Mouse (Mus musculus) liver, embryonic 14.5 days (tissue): ENCODE measurements around the gene Dtd1. TPM values are rescaled to one million over a fixed set of nuclear protein-coding genes. Genes with fewer than 3 reads are reported as not detected.

Experiments
- ATAC-seq: fragments of 200-750 bp; cut with Nextera tagmentation; 2 replicates; pipeline ENCODE4 v1.8.0; 2017; ENCODE audit warnings: moderate number of reproducible peaks, mild to moderate bottlenecking, moderate library complexity; ENCODE audit not compliant: insufficient read depth
- DNase-seq, 3 experiments: peaks; one replicate each; pipeline ENCODE4 v3.0.0-alpha.2; 2012 to 2013; ENCODE audit warnings: low read depth in 3 of 3, low spot score in 3 of 3
- H3K27ac ChIP-seq: fragments of 300-500 bp; sonication (generic); 2 replicates; pipeline ENCODE4 v1.5.1; 2014; ENCODE audit warnings: moderate library complexity, mild to moderate bottlenecking, control low read depth, inconsistent platforms
- H3K27me3 ChIP-seq: fragments of 300-500 bp; sonication (generic); 2 replicates; pipeline ENCODE4 v1.6.1; 2014; ENCODE audit warnings: mild to moderate bottlenecking, low read length, moderate library complexity; ENCODE audit not compliant: control insufficient read depth, insufficient read depth
- H3K36me3 ChIP-seq: fragments of 300-500 bp; sonication (generic); replicated peaks from 2 replicates; pipeline ENCODE4 v1.6.1; 2014; ENCODE audit warnings: low read depth; ENCODE audit not compliant: control insufficient read depth, insufficient read depth
- H3K4me1 ChIP-seq, 2 experiments: fragments of 200-500 bp in 1 of 2; fragments of 300-500 bp in 1 of 2; sonication (generic) in 1 of 2; replicated peaks; 2 replicates each; pipeline ENCODE4 v1.6.1; 2012 to 2014; ENCODE audit warnings: antibody characterized with exemption in 1 of 2, inconsistent platforms in 1 of 2, low read length in 1 of 2; ENCODE audit not compliant: control insufficient read depth in 2 of 2, insufficient read depth in 2 of 2
- H3K4me2 ChIP-seq: fragments of 300-500 bp; sonication (generic); 2 replicates; pipeline ENCODE4 v1.6.1; 2014; ENCODE audit warnings: low read depth, mild to moderate bottlenecking, control low read depth, moderate library complexity
- H3K4me3 ChIP-seq, 2 experiments: fragments of 200-500 bp in 1 of 2; fragments of 300-500 bp in 1 of 2; sonication (generic) in 1 of 2; 2 replicates each; pipeline ENCODE4 v1.5.1; 2012 to 2014; ENCODE audit warnings: low read depth in 2 of 2, low read length in 2 of 2, mild to moderate bottlenecking in 2 of 2, control low read depth in 1 of 2, inconsistent platforms in 1 of 2, moderate library complexity in 1 of 2; ENCODE audit not compliant: insufficient read depth in 1 of 2
- H3K9ac ChIP-seq: fragments of 300-500 bp; sonication (generic); replicated peaks from 2 replicates; pipeline ENCODE4 v1.6.1; 2014; ENCODE audit warnings: mild to moderate bottlenecking, control low read depth, moderate library complexity
- H3K9me3 ChIP-seq: fragments of 300-500 bp; sonication (generic); 2 replicates; pipeline ENCODE4 v1.6.1; 2016; ENCODE audit warnings: low read length, mixed read lengths; ENCODE audit not compliant: control insufficient read depth
- CTCF ChIP-seq: IDR thresholded peaks from 2 replicates; pipeline ENCODE4 v1.5.1; 2016; ENCODE audit warnings: antibody characterized with exemption, low read depth, control low read depth
- EP300 ChIP-seq: IDR thresholded peaks from 2 replicates; pipeline ENCODE4 v1.6.1; 2016; ENCODE audit warnings: antibody characterized with exemption, low read depth
- WGBS: fragments of 180-500 bp; shearing (Covaris S2); extraction: QIAGEN DNeasy Blood & Tissue Kit; methylation state at CpG from one replicate; pipeline ENCODE4 v1.1.7; 2014; ENCODE audit not compliant: insufficient replicate concordance; 5-methylcytosine and 5-hydroxymethylcytosine counted together
- polyA plus RNA-seq, 2 experiments: library from polyadenylated mRNA; depleted of rRNA in 1 of 2; stranded (reverse) in 1 of 2; unstranded in 1 of 2; fragments of >200 nt; fragmentation: Nextera tagmentation in 1 of 2; extraction: Ambion mirVana in 1 of 2; gene quantifications; 2 replicates each; pipeline versions ENCODE4 v1.2.1 to v1.2.3; 2012 to 2014

Dtd1 gene
- polyA plus RNA-seq, 2 experiments: 10.6 to 21.0 TPM

DNA sequence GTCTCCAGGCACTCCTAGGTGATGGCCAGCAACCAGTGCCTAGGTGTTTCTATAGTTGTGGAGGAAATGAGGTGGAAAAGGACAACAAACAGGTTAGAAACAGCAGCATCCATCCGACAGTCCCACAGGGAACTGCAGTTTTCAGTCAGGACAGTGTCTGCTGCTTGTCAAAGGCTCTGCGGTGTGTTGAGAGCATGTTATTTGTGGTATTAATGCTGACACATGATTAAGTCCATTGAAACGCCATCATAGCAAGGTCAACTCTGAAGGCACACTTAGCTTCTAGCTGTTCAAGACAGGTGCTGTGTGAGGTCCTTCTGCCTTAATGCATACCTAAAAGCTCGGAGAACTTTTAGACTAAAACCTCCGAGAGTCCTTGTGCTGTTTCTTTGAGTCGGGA lies 161.0 kb downstream of the Dtd1 start:
- DNase-seq: no peak
- H3K4me1 ChIP-seq: no peaks in the 10 kb centered on the region
- no peaks in the 10 kb centered on the region for H3K27me3 ChIP-seq
- WGBS: 70% methylated on average over 6 of the region's 6 CpGs
- H3K27ac ChIP-seq: no peak overlapping the region
- H3K9ac ChIP-seq: no peak overlapping the region
- H3K4me2 ChIP-seq: no peak overlapping the region
- no peak overlapping the region for H3K4me3 ChIP-seq
- H3K9me3 ChIP-seq: no peaks in the 10 kb centered on the region
- TF ChIP-seq EP300 (no peak), CTCF (no peak)
- no peak for ATAC-seq
- no peaks in the 10 kb centered on the region for H3K36me3 ChIP-seq

DNA sequence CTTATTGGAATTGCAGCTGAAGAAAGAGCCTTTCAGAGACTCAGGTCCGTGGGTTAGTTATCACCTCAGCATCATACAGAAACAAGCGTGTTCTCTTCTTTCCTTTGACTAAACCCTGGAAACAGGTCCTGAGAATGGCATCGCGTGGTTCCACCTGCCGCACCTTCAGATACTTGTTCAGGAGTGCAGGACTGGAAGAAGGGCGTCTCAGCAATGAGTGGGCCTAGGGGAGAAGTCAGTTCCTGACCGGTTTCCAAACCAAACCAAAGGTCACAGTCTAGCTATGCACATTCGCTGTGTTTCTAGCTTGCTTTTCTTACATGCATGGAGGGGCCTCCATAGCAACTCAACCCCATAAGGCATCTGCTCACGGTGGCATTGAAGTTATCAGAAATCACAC lies 164.0 kb downstream of the Dtd1 start:
- Histone ChIP-seq H3K4me2 (no peak overlapping the region), H3K9me3 (no peaks in the 10 kb centered on the region), H3K4me1 (no peaks in the 10 kb centered on the region), H3K9ac (no peak overlapping the region), H3K4me3 (no peak overlapping the region), H3K27me3 (no peaks in the 10 kb centered on the region), H3K27ac (no peak overlapping the region), H3K36me3 (no peaks in the 10 kb centered on the region)
- TF ChIP-seq EP300 (no peak), CTCF (no peak)
- 75% methylated on average over 9 of the region's 9 CpGs for WGBS
- no peak for ATAC-seq
- DNase-seq: no peak

DNA sequence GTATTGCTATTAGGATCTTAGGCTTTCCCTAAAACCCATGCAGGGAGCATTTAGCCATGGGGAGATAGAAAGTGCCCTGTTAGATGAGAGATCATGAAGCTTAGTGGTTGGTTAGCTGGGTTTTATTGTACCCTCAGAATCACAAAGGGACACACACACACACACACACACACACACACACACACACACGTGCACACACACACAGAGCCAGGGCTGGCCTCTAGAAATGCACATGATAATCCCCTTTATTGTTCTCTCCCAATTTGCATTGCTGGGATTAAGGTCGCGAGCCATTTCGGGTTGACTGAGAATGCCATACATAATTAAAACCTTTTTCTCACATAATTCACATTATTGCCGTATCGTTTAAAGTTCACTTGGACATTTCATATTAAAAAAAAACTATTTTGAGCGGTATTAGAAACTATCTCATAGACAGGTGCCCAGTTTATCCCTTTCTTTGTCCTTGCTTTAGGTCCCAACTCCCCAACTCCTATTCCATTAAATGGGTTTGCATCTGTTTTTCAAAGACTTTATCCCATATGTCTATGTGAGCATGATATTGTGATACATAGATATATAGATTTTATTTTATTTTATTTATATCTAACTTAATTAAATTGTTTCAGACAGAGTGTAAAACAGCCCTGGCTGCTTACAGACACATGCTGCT lies 164.6 kb downstream of the Dtd1 start:
- H3K4me3 ChIP-seq: no peak overlapping the region
- 66% methylated on average over 7 of the region's 7 CpGs for WGBS
- no peak for ATAC-seq
- H3K9ac ChIP-seq: no peak overlapping the region
- no peaks in the 10 kb centered on the region for H3K9me3 ChIP-seq
- no peak for TF ChIP-seq EP300
- no peak for TF ChIP-seq CTCF
- no peaks in the 10 kb centered on the region for H3K27me3 ChIP-seq
- DNase-seq: no peak
- H3K36me3 ChIP-seq: no peaks in the 10 kb centered on the region
- no peak overlapping the region for H3K27ac ChIP-seq
- no peaks in the 10 kb centered on the region for H3K4me1 ChIP-seq
- no peak overlapping the region for H3K4me2 ChIP-seq

DNA sequence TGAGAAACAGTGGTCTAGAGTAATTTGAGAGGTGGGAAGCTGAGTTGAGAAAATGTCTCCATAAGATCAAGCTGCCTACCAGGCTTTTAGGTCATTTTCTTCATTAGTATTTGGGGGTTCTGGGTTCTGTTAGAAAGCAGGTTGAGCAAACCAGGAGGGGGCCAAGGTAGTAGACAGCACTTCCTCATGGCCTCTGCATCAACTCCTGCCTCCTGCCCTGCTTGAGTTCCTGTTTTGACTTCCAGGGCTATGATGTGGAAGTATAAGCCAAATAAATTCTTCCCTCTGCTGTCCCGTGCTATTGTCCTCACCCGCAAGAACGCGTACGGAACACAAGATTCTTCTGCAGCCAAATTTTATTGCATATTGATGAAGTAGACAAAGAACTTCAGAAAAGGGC lies 165.5 kb downstream of the Dtd1 start:
- 88% methylated on average over 5 of the region's 5 CpGs for WGBS
- ATAC-seq (no peak), DNase-seq (no peak)
- no peak overlapping the region for H3K4me3 ChIP-seq
- H3K36me3 ChIP-seq: no peaks in the 10 kb centered on the region
- no peak overlapping the region for H3K4me2 ChIP-seq
- TF ChIP-seq CTCF (no peak), EP300 (no peak)
- H3K27me3 ChIP-seq: no peaks in the 10 kb centered on the region
- no peak overlapping the region for H3K27ac ChIP-seq
- H3K9ac ChIP-seq: no peak overlapping the region
- H3K9me3 ChIP-seq: no peaks in the 10 kb centered on the region
- H3K4me1 ChIP-seq: no peaks in the 10 kb centered on the region

DNA sequence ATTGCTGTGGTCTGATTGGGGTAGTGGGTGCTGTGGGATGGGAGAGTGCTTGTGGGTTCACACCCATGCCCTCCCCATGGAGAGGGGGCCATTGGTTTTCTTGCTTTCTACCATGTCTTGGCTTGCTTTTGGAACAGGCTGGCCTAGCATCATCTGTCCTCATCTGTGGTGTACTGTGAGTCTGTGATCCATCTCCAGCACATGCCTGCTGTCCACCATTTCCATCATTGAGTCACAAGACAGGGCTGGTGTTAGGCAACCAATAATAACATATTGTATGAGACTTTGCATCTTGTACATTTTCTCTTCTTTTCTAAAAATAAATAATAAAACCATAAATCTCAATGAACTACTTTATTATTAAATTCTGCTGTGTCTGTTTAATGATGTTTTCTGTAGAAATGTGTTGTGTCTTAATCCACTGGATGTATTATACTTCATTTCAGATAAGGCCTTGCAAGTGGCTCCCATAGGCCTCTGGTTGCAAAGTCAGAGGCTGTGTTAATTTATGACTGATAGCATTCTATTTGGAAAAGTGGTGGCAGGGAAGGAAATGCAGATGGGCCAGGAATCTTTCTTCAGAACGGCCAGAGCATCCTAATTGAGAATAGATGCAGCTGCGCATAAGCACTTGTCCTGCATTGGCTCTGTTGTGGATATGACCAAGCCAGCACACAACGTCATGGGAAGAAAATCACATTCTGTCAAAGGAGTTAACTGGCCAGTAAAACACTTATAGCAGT lies 168.8 kb downstream of the Dtd1 start:
- DNase-seq (no peak), ATAC-seq (no peak)
- no peak for TF ChIP-seq CTCF
- no peak for TF ChIP-seq EP300
- Histone ChIP-seq H3K27me3 (no peaks in the 10 kb centered on the region), H3K36me3 (no peaks in the 10 kb centered on the region), H3K9me3 (no peaks in the 10 kb centered on the region), H3K4me3 (no peak overlapping the region), H3K27ac (no peak overlapping the region), H3K4me1 (no peaks in the 10 kb centered on the region), H3K4me2 (no peak overlapping the region), H3K9ac (no peak overlapping the region)
- WGBS: 71% methylated on average over 3 of the region's 3 CpGs
